Mouse (Mus musculus) liver, embryonic 14.5 days (tissue): ENCODE measurements around the gene Btbd11. TPM values are rescaled to one million over a fixed set of nuclear protein-coding genes. Genes with fewer than 3 reads are reported as not detected.

ENCODE experiments used
- ATAC-seq: fragments of 200-750 bp; cut with Nextera tagmentation; 2 replicates; pipeline ENCODE4 v1.8.0; 2017; ENCODE audit warnings: moderate number of reproducible peaks, mild to moderate bottlenecking, moderate library complexity; ENCODE audit not compliant: insufficient read depth
- DNase-seq, 3 experiments: peaks; one replicate each; pipeline ENCODE4 v3.0.0-alpha.2; 2012 to 2013; ENCODE audit warnings: low read depth in 3 of 3, low spot score in 3 of 3
- H3K27ac ChIP-seq: fragments of 300-500 bp; sonication (generic); 2 replicates; pipeline ENCODE4 v1.5.1; 2014; ENCODE audit warnings: moderate library complexity, mild to moderate bottlenecking, control low read depth, inconsistent platforms
- H3K27me3 ChIP-seq: fragments of 300-500 bp; sonication (generic); 2 replicates; pipeline ENCODE4 v1.6.1; 2014; ENCODE audit warnings: mild to moderate bottlenecking, low read length, moderate library complexity; ENCODE audit not compliant: control insufficient read depth, insufficient read depth
- H3K36me3 ChIP-seq: fragments of 300-500 bp; sonication (generic); replicated peaks from 2 replicates; pipeline ENCODE4 v1.6.1; 2014; ENCODE audit warnings: low read depth; ENCODE audit not compliant: control insufficient read depth, insufficient read depth
- H3K4me1 ChIP-seq, 2 experiments: fragments of 200-500 bp in 1 of 2; fragments of 300-500 bp in 1 of 2; sonication (generic) in 1 of 2; replicated peaks; 2 replicates each; pipeline ENCODE4 v1.6.1; 2012 to 2014; ENCODE audit warnings: antibody characterized with exemption in 1 of 2, inconsistent platforms in 1 of 2, low read length in 1 of 2; ENCODE audit not compliant: control insufficient read depth in 2 of 2, insufficient read depth in 2 of 2
- H3K4me2 ChIP-seq: fragments of 300-500 bp; sonication (generic); 2 replicates; pipeline ENCODE4 v1.6.1; 2014; ENCODE audit warnings: low read depth, mild to moderate bottlenecking, control low read depth, moderate library complexity
- H3K4me3 ChIP-seq, 2 experiments: fragments of 200-500 bp in 1 of 2; fragments of 300-500 bp in 1 of 2; sonication (generic) in 1 of 2; 2 replicates each; pipeline ENCODE4 v1.5.1; 2012 to 2014; ENCODE audit warnings: low read depth in 2 of 2, low read length in 2 of 2, mild to moderate bottlenecking in 2 of 2, control low read depth in 1 of 2, inconsistent platforms in 1 of 2, moderate library complexity in 1 of 2; ENCODE audit not compliant: insufficient read depth in 1 of 2
- H3K9ac ChIP-seq: fragments of 300-500 bp; sonication (generic); replicated peaks from 2 replicates; pipeline ENCODE4 v1.6.1; 2014; ENCODE audit warnings: mild to moderate bottlenecking, control low read depth, moderate library complexity
- H3K9me3 ChIP-seq: fragments of 300-500 bp; sonication (generic); 2 replicates; pipeline ENCODE4 v1.6.1; 2016; ENCODE audit warnings: low read length, mixed read lengths; ENCODE audit not compliant: control insufficient read depth
- CTCF ChIP-seq: IDR thresholded peaks from 2 replicates; pipeline ENCODE4 v1.5.1; 2016; ENCODE audit warnings: antibody characterized with exemption, low read depth, control low read depth
- EP300 ChIP-seq: IDR thresholded peaks from 2 replicates; pipeline ENCODE4 v1.6.1; 2016; ENCODE audit warnings: antibody characterized with exemption, low read depth
- WGBS: fragments of 180-500 bp; shearing (Covaris S2); extraction: QIAGEN DNeasy Blood & Tissue Kit; methylation state at CpG from one replicate; pipeline ENCODE4 v1.1.7; 2014; ENCODE audit not compliant: insufficient replicate concordance; 5-methylcytosine and 5-hydroxymethylcytosine counted together
- polyA plus RNA-seq, 2 experiments: library from polyadenylated mRNA; depleted of rRNA in 1 of 2; stranded (reverse) in 1 of 2; unstranded in 1 of 2; fragments of >200 nt; fragmentation: Nextera tagmentation in 1 of 2; extraction: Ambion mirVana in 1 of 2; gene quantifications; 2 replicates each; pipeline versions ENCODE4 v1.2.1 to v1.2.3; 2012 to 2014

Btbd11 gene
- polyA plus RNA-seq, 2 experiments, result 0.22 to 0.32 TPM

GRCm38 (mm10) chr10:85354270-85354669 lies 32.3 kb upstream of the Btbd11 start:
- Histone ChIP-seq H3K36me3 (no peaks in the 10 kb centered on the region), H3K4me3 (no peak overlapping the region), H3K4me2 (no peak overlapping the region), H3K27ac (no peak overlapping the region), H3K9me3 (no peaks in the 10 kb centered on the region), H3K9ac (no peak overlapping the region), H3K4me1 (no peaks in the 10 kb centered on the region), H3K27me3 (no peaks in the 10 kb centered on the region)
- TF ChIP-seq CTCF (no peak), EP300 (no peak)
- no peak for ATAC-seq
- 35% methylated on average over 1 of the region's 1 CpGs for WGBS
- no peak for DNase-seq

- no peak for DNase-seq
- no peak for ATAC-seq
- 64% methylated on average over 3 of the region's 3 CpGs for WGBS
These were observed 27.0 kb upstream of the Btbd11 start for GRCm38 (mm10) chr10:85359501-85360066.

GRCm38 (mm10) chr10:85362766-85363442 lies 23.7 kb upstream of the Btbd11 start:
- Histone ChIP-seq H3K4me2 (no peak overlapping the region), H3K36me3 (no peaks in the 10 kb centered on the region), H3K4me3 (no peak overlapping the region), H3K27ac (no peak overlapping the region), H3K9me3 (no peaks in the 10 kb centered on the region), H3K27me3 (no peaks in the 10 kb centered on the region), H3K9ac (no peak overlapping the region), H3K4me1 (no peaks in the 10 kb centered on the region)
- no peak for TF ChIP-seq CTCF
- no peak for TF ChIP-seq EP300
- 60% methylated on average over 9 of the region's 9 CpGs for WGBS
- DNase-seq, result no peak
- ATAC-seq, result no peak

More at GRCm38 (mm10) chr10:85359501-85360066, 27.0 kb upstream of the Btbd11 start:
- Histone ChIP-seq H3K27ac (no peak overlapping the region), H3K9me3 (no peaks in the 10 kb centered on the region), H3K9ac (no peak overlapping the region), H3K27me3 (no peaks in the 10 kb centered on the region), H3K4me1 (no peaks in the 10 kb centered on the region), H3K4me2 (no peak overlapping the region), H3K36me3 (no peaks in the 10 kb centered on the region), H3K4me3 (no peak overlapping the region)
- TF ChIP-seq CTCF, result no peak
- no peak for TF ChIP-seq EP300

- Histone ChIP-seq H3K4me1 (no peaks in the 10 kb centered on the region), H3K4me2 (no peak overlapping the region), H3K36me3 (no peaks in the 10 kb centered on the region), H3K4me3 (no peak overlapping the region), H3K27ac (no peak overlapping the region), H3K9ac (no peak overlapping the region), H3K9me3 (no peaks in the 10 kb centered on the region), H3K27me3 (no peaks in the 10 kb centered on the region)
- no peak for ATAC-seq
- 59% methylated on average over 10 of the region's 10 CpGs for WGBS
- no peak for TF ChIP-seq EP300
- no peak for TF ChIP-seq CTCF
- no peak for DNase-seq
These were observed 19.7 kb upstream of the Btbd11 start for GRCm38 (mm10) chr10:85366876-85367275.

GRCm38 (mm10) chr10:85371309-85371708 lies 15.3 kb upstream of the Btbd11 start:
- H3K36me3 ChIP-seq, result no peaks in the 10 kb centered on the region
- ATAC-seq, result no peak
- H3K4me2 ChIP-seq, result no peak overlapping the region
- TF ChIP-seq CTCF, result no peak
- no peak for TF ChIP-seq EP300
- no peaks in the 10 kb centered on the region for H3K27me3 ChIP-seq
- H3K27ac ChIP-seq, result no peak overlapping the region
- DNase-seq, result no peak
- no peak overlapping the region for H3K4me3 ChIP-seq
- WGBS, result 52% methylated on average over 2 of the region's 2 CpGs
- no peak overlapping the region for H3K9ac ChIP-seq
- H3K9me3 ChIP-seq, result no peaks in the 10 kb centered on the region
- H3K4me1 ChIP-seq, result no peaks in the 10 kb centered on the region
